Mouse (Mus musculus) C2C12 (cell line): Measurements from ENCODE around the gene Cacna1a.

Experiments used
- CEBPB ChIP-seq: IDR thresholded peaks from one replicate; pipeline ENCODE4 v1.6.1; 2011; ENCODE audit warnings: low read depth, mild to moderate bottlenecking, control low read depth, moderate library complexity
- CTCF ChIP-seq: IDR thresholded peaks from one replicate; pipeline ENCODE4 v1.5.1; 2011; ENCODE audit not compliant: control insufficient read depth, insufficient read depth, insufficient read length
- MAX ChIP-seq: IDR thresholded peaks from one replicate; pipeline ENCODE4 v1.6.1; 2011; ENCODE audit warnings: mild to moderate bottlenecking, control low read depth

DNA sequence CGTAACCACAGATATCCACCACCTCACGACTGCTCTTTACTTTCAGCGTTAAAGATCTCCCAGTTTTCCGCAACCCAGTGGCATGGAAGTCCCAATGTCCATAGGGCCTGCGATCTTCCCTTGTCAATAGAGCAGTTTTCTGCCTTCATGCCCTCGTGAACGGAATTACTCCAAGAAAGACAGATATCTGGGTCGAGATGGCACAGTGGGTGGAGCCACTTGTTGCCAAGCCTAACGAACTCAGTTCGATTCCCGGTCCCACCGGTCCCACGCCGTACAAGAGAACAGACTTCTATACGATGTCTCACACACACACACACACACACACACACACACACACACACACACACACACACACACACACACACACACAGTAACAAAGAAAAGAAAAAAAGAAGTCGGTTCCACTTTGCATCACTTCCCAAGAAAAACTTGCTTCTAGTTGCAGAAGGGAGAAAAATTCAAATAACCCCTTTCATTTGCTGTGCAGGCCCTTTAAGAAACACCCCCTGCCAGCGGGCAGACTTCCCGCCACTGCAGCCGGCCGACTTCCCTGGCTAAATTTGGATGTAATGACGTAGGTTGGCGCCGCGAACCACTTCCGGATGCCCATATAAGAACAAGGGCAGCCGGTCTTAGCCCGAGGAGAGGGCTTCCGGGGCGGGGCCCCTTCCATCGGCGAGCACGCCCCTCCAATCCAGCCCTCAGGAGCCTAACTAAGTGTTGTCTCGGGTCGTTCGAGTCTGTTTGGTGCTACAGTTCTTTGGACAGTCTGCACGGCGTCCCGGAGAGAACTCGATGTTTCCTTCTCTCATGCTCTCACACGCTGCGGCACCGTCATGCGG is 275.5 kb downstream of the Cacna1a start:
- TF ChIP-seq CTCF, result no peak
- TF ChIP-seq CEBPB, result no peak
- TF ChIP-seq MAX, result no peak
